Mouse (Mus musculus): ENCODE measurements around the gene Aldh18a1.

GRCm38 (mm10) chr19:40637091-40637490 lies 48.8 kb upstream of the Aldh18a1 start:
- TF ChIP-seq CTCF (IDR thresholded peaks at IDR 0.05; ENCODE audit: insufficient read depth, low read depth, low read length) (no peak), POLR2A (IDR thresholded peaks at IDR 0.05; ENCODE audit: insufficient read depth, low read depth, low read length) (no peak)
